Mouse (Mus musculus): ENCODE data around the gene 4930503E14Rik.
"Not testable (repeated sequence)": the region's sequence is repeated elsewhere in the genome, so short reads cannot be mapped to it uniquely, and the experiment has no call there.

The 4930503E14Rik gene

GRCm38 (mm10) chr14:44213154-44213553, at the start of gene 4930503E14Rik:
TSS of gene 4930503E14Rik (minus strand) at chr14:44213254.
- not testable (repeated sequence) for DNase-seq

- no peak for DNase-seq
Measured at GRCm38 (mm10) chr14:44248039-44248438, 35.0 kb upstream of the 4930503E14Rik start.

- DNase-seq: not testable (repeated sequence)
Measured at GRCm38 (mm10) chr14:44197361-44197760, 15.7 kb downstream of the 4930503E14Rik start, which contains the start of gene Gm8212. TSS of gene Gm8212 (plus strand) at chr14:44197661.

GRCm38 (mm10) chr14:44123551-44123950, 89.5 kb downstream of the 4930503E14Rik start, which contains the start of gene Gm3327:
TSS of gene Gm3327 (plus strand) at chr14:44123851.
- DNase-seq: not testable (repeated sequence)
